19 mouse cellular contexts compared by ENCODE assay signal in the genomic region with DNA sequence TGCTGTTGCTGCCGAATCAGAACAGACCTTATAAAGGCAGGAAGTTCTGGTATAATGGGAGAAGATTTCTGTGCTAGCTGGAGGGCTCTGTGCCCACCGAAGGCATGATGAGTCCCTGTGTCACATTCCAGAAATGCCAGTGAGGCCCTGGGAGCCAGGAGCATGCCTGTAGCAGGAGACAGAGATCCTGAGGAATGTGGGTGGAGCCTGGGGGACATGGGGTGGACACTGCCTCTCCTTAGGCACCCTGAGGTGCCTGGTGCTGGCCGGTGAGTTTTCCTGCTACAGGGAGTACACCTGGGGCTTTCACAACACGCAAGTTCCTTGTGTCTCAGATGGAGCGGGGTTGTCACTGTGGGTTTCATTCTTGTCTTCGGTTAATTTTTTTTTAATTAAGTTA. TPM values are rescaled to one million over a fixed set of nuclear protein-coding genes. Genes with fewer than 3 reads are reported as not detected.
A peak's percentile ranks its signal among the peaks of the same experiment; 100 is the strongest.
DNase-seq lines count a peak whose midpoint lies in the region; ATAC-seq lines count a peak whose summit lies in the region.
"Had no signal": no experiment of that assay in that cellular context is flagged by ENCODE, and none has a peak within 500 bp of the region (broad histone marks: within the 10 kb centered on the region; RNA-seq: fewer than 3 reads in every experiment).

No protein-coding gene starts in this region.

- H3K27ac ChIP-seq in heart, embryonic 12.5 days (ENCODE audit: poor library complexity, severe bottlenecking): no peak overlapping the region; the same call in 1 of the 2 replicates
- H3K27ac ChIP-seq: embryonic facial prominence, embryonic 12.5 days; limb, embryonic 12.5 days; liver, embryonic 13.5 days; macrophage; midbrain, embryonic 12.5 days; stomach, postnatal 0 days had no signal

- peak overlapping the region; percentile 4; the same call in 1 of the 2 replicates for H3K4me2 ChIP-seq in heart, embryonic 12.5 days
- H3K4me2 ChIP-seq: embryonic facial prominence, embryonic 12.5 days; limb, embryonic 12.5 days; liver, embryonic 13.5 days; midbrain, embryonic 12.5 days had no signal

- no peak for DNase-seq in heart, adult 8-10 months (ENCODE audit: low spot score)
- DNase-seq in kidney, adult 18-20 months: peak; percentile 22
- DNase-seq in kidney, adult 9 months: no peak
- DNase-seq in Muller cell, postnatal 12 days (ENCODE audit: inconsistent ontology term): peak; percentile 89
- DNase-seq in kidney, postnatal 10 days: peak; percentile 43
- no peak for DNase-seq in gastrocnemius, postnatal 4 days (ENCODE audit: low spot score in 2 of 2)
- DNase-seq: cerebellum, adult 2 months; liver, embryonic 13.5 days; right cerebral cortex, postnatal 25 days; thymus, postnatal 25 days had no signal

- ATAC-seq in heart, embryonic 12.5 days (ENCODE audit: insufficient number of reproducible peaks, low FRiP score): peak; percentile 42; the same call in 1 of the 2 replicates
- no peak for ATAC-seq in granulocyte monocyte progenitor cell, adult 5-6 weeks (replicated peaks; ENCODE audit: poor library complexity, severe bottlenecking)
- ATAC-seq: forebrain, postnatal 0 days had no signal

- 54% methylated on average over 6 of the region's 6 CpGs for WGBS in heart, embryonic 12.5 days

- no peaks in the 10 kb centered on the region; the same call in 1 of the 2 replicates for H3K9me3 ChIP-seq in heart, embryonic 12.5 days (replicated peaks)
- H3K9me3 ChIP-seq: embryonic facial prominence, embryonic 12.5 days; limb, embryonic 12.5 days; liver, embryonic 13.5 days; midbrain, embryonic 12.5 days had no signal

- 0 out of 2 replicates have a peak, but pooled peaks cover 3% of the 10 kb centered on the region for H3K27me3 ChIP-seq in heart, embryonic 12.5 days (replicated peaks)
- H3K27me3 ChIP-seq: embryonic facial prominence, embryonic 12.5 days; limb, embryonic 12.5 days; midbrain, embryonic 12.5 days had no signal

- H3K36me3 ChIP-seq in heart, embryonic 12.5 days: no peaks in the 10 kb centered on the region
- H3K36me3 ChIP-seq: embryonic facial prominence, embryonic 12.5 days; limb, embryonic 12.5 days; liver, embryonic 13.5 days; midbrain, embryonic 12.5 days had no signal

- no peak overlapping the region for H3K4me3 ChIP-seq in heart, embryonic 12.5 days
- H3K4me3 ChIP-seq: embryonic facial prominence, embryonic 12.5 days; limb, embryonic 12.5 days; liver, embryonic 13.5 days; midbrain, embryonic 12.5 days had no signal

- H3K4me1 ChIP-seq in heart, embryonic 12.5 days (replicated peaks): peaks cover 20% of the 10 kb centered on the region
- H3K4me1 ChIP-seq: midbrain, embryonic 12.5 days had no signal

- no peak overlapping the region for H3K9ac ChIP-seq in heart, embryonic 12.5 days
- H3K9ac ChIP-seq: embryonic facial prominence, embryonic 12.5 days; forebrain, postnatal 0 days; limb, embryonic 12.5 days; liver, embryonic 13.5 days; midbrain, embryonic 12.5 days had no signal

RNA-seq across cellular contexts. Expression of a gene that starts 53.5 kb away (rescaled TPM):
- polyA plus RNA-seq in heart, embryonic 12.5 days (2016; fragmentation: Nextera tagmentation; extraction: Ambion mirVana): 0.12 and 0.27 TPM in 2 replicates
- under 1 TPM; 0.16 to 0.38 (median 0.24) TPM for total RNA-seq in heart, adult 8-10 months (2022)
- total RNA-seq in granulocyte monocyte progenitor cell, adult 5-6 weeks (2014; fragmentation: Nextera tagmentation): not detected in 2 replicates
- total RNA-seq in granulocyte monocyte progenitor cell, adult 5-6 weeks (2017): not detected in 2 replicates
- total RNA-seq in gastrocnemius, postnatal 4 days (2021): under 1 TPM; 0.52 to 0.88 TPM
- total RNA-seq: common myeloid progenitor, adult 5-6 weeks had no signal
- polyA plus RNA-seq: macrophage had no signal

Comparison
In these comparisons a context has a peak if more than half of its experiments do, and no peak if none do; other contexts are left out.
1. DNase-seq: peak in kidney, adult 18-20 months (single experiment), Muller cell, postnatal 12 days (single experiment) and kidney, postnatal 10 days (single experiment); none in heart, adult 8-10 months (single experiment), kidney, adult 9 months (single experiment) and gastrocnemius, postnatal 4 days (0 of 2).